Mouse (Mus musculus) cerebellum, postnatal 4 days (tissue): ENCODE measurements at regions not wholly inside any gene's neighbourhood (a gene's known extent, or its start where the extent isn't known, plus 50 kb on each side); places are given as distances from the start of the nearest gene placed in this dataset.

Experiments used
- DNase-seq, 2 experiments: peaks; one replicate each; pipeline ENCODE4 v3.0.0; 2022; ENCODE audit warnings: low spot score in 2 of 2, mixed read lengths in 1 of 2

GRCm38 (mm10) chr12:22951956-22952355, 828.1 kb downstream of the Gm10330 start:
- peak in 1 of 2 experiments; percentile 28 for DNase-seq

- peak in 1 of 2 experiments; percentile 1 for DNase-seq
These were observed 873.9 kb downstream of the Gm10330 start for GRCm38 (mm10) chr12:22906156-22906555.
